Comparison of ENCODE assay signal across 15 mouse cellular contexts in the genomic region with DNA sequence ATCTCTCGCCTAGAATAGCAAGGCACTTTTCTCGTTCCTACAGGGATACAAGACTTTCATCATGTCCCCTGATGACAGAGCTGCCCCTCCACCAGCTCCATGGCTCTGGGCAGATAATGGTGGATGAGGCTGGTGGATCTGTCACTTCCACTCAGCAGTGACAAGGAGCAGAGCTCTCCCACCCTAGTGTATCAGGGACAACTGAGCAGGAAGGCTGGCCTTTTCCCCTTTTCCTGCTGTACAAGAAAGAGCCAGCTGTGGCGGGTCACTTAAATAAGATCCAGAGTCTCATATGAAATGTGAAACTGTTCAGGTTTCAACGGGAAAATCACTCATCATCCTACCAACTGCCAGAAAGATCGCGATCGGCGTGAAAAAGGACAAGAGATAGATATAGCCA. TPM values are rescaled to one million over a fixed set of nuclear protein-coding genes. Genes with fewer than 3 reads are reported as not detected.
DNase-seq lines count a peak whose midpoint lies in the region; ATAC-seq and TF ChIP-seq lines count a peak whose summit lies in the region.
"Had no signal": no experiment of that assay in that cellular context is flagged by ENCODE, and none has a peak within 500 bp of the region (broad histone marks: within the 10 kb centered on the region; RNA-seq: fewer than 3 reads in every experiment).

No protein-coding gene starts in this region.

- no peak overlapping the region for H3K4me3 ChIP-seq in heart, embryonic 16.5 days (ENCODE audit: low read length)
- H3K4me3 ChIP-seq in limb, embryonic 15.5 days: no peak overlapping the region
- H3K4me3 ChIP-seq: midbrain, embryonic 12.5 days had no signal

- no peak overlapping the region for H3K9ac ChIP-seq in heart, embryonic 16.5 days (ENCODE audit: low read length)
- H3K9ac ChIP-seq in limb, embryonic 15.5 days: no peak overlapping the region
- H3K9ac ChIP-seq: liver, embryonic 14.5 days; midbrain, embryonic 12.5 days had no signal

- DNase-seq in heart, adult 8-10 months (ENCODE audit: low spot score): no peak
- peak; percentile 86 for DNase-seq in MN1 (ENCODE audit: low spot score)
- peak; percentile 6 for DNase-seq in brain, embryonic 14.5 days (ENCODE audit: low read depth)
- no peak for DNase-seq in thymus, postnatal 14 days
- DNase-seq: cerebellum, adult 11-12 months; right cerebral cortex, postnatal 25 days; thymus, postnatal 25 days had no signal

- no peak for ATAC-seq in heart, embryonic 16.5 days (replicated peaks; ENCODE audit: extremely low read depth, insufficient read depth, low FRiP score)
- ATAC-seq in limb, embryonic 15.5 days (ENCODE audit: insufficient number of reproducible peaks, low FRiP score, low TSS enrichment, low read depth): no peak
- ATAC-seq in frontal cortex, adult (ENCODE audit: low TSS enrichment): no peak
- ATAC-seq: inflammation-experienced regulatory T-cells, adult 6 months had no signal

- peaks cover 5% of the 10 kb centered on the region; the same call in 1 of the 2 replicates for H3K27me3 ChIP-seq in heart, embryonic 16.5 days (ENCODE audit: control insufficient read depth, insufficient read depth, low read length)
- no peaks in the 10 kb centered on the region for H3K27me3 ChIP-seq in limb, embryonic 15.5 days

- H3K27ac ChIP-seq in heart, embryonic 16.5 days (ENCODE audit: low read length): no peak overlapping the region
- 0 out of 2 replicates have a peak overlapping the region, but pooled peaks have one; percentile 2 for H3K27ac ChIP-seq in limb, embryonic 15.5 days
- H3K27ac ChIP-seq: liver, embryonic 14.5 days; midbrain, embryonic 12.5 days had no signal

- no peaks in the 10 kb centered on the region for H3K9me3 ChIP-seq in heart, embryonic 16.5 days (replicated peaks; ENCODE audit: control insufficient read depth, low read length)
- no peaks in the 10 kb centered on the region for H3K9me3 ChIP-seq in limb, embryonic 15.5 days
- H3K9me3 ChIP-seq: midbrain, embryonic 12.5 days had no signal

- no peak for TF ChIP-seq CTCF in brain, embryonic 14.5 days (IDR thresholded peaks at IDR 0.05; ENCODE audit: borderline replicate concordance, extremely low read depth, insufficient read depth, insufficient read length)

- no peak for TF ChIP-seq POLR2A in brain, embryonic 14.5 days (IDR thresholded peaks at IDR 0.05; ENCODE audit: borderline replicate concordance, extremely low read depth, insufficient read depth, insufficient read length, poor library complexity, severe bottlenecking)

- WGBS in heart, embryonic 16.5 days: 32% methylated on average over 8 of the region's 8 CpGs
- 55% methylated on average over 8 of the region's 8 CpGs for WGBS in limb, embryonic 15.5 days

- peaks cover 15% of the 10 kb centered on the region for H3K4me1 ChIP-seq in heart, embryonic 16.5 days (ENCODE audit: control insufficient read depth, insufficient read depth, low read length)
- H3K4me1 ChIP-seq in limb, embryonic 15.5 days: peaks cover 8% of the 10 kb centered on the region
- H3K4me1 ChIP-seq: midbrain, embryonic 12.5 days had no signal

- H3K36me3 ChIP-seq in heart, embryonic 16.5 days (ENCODE audit: control insufficient read depth, insufficient read depth): no peaks in the 10 kb centered on the region
- no peaks in the 10 kb centered on the region for H3K36me3 ChIP-seq in limb, embryonic 15.5 days
- H3K36me3 ChIP-seq: midbrain, embryonic 12.5 days had no signal

- peak overlapping the region; percentile 17 for H3K4me2 ChIP-seq in heart, embryonic 16.5 days (ENCODE audit: low read depth, low read length)
- no peak overlapping the region for H3K4me2 ChIP-seq in limb, embryonic 15.5 days
- H3K4me2 ChIP-seq: midbrain, embryonic 12.5 days had no signal

RNA-seq across cellular contexts. Expression of gene Fbln1, which starts 32.3 kb away (rescaled TPM):
- polyA plus RNA-seq in heart, embryonic 16.5 days (2015; fragmentation: Nextera tagmentation; extraction: Ambion mirVana): 109 and 124 TPM in 2 replicates
- total RNA-seq in heart, adult 8-10 months (2022): 10 to 100 TPM; 52.9 to 86.6 (median 70.1) TPM
- 52.7 and 59.3 TPM in 2 replicates for polyA plus RNA-seq in brain, embryonic 14.5 days (2012; rRNA removed)
- 258 and 267 TPM in 2 replicates for polyA plus RNA-seq in limb, embryonic 15.5 days (2015; fragmentation: Nextera tagmentation; extraction: Ambion mirVana)
- polyA plus RNA-seq: inflammation-experienced regulatory T-cells, adult 6 months had no signal

RNA-seq across cellular contexts. Expression of gene Ribc2, which starts 41.5 kb away (rescaled TPM):
- polyA plus RNA-seq in heart, embryonic 16.5 days (2015; fragmentation: Nextera tagmentation; extraction: Ambion mirVana): 0.20 and 0.29 TPM in 2 replicates
- not detected for total RNA-seq in heart, adult 8-10 months (2022)
- 0.47 and 0.59 TPM in 2 replicates for polyA plus RNA-seq in brain, embryonic 14.5 days (2012; rRNA removed)
- 0.36 and 0.42 TPM in 2 replicates for polyA plus RNA-seq in limb, embryonic 15.5 days (2015; fragmentation: Nextera tagmentation; extraction: Ambion mirVana)
- total RNA-seq: common myeloid progenitor, adult 5-6 weeks; hematopoietic stem cell, adult 5-6 weeks had no signal
- polyA plus RNA-seq: inflammation-experienced regulatory T-cells, adult 6 months; liver, embryonic 14.5 days had no signal

RNA-seq across cellular contexts. Expression of gene Smc1b, which starts 41.7 kb away (rescaled TPM):
- 0.07 and 0.08 TPM in 2 replicates for polyA plus RNA-seq in heart, embryonic 16.5 days (2015; fragmentation: Nextera tagmentation; extraction: Ambion mirVana)
- total RNA-seq in heart, adult 8-10 months (2022): not detected
- 0.04 and 0.14 TPM in 2 replicates for polyA plus RNA-seq in brain, embryonic 14.5 days (2012; rRNA removed)
- 0.17 and 0.22 TPM in 2 replicates for polyA plus RNA-seq in limb, embryonic 15.5 days (2015; fragmentation: Nextera tagmentation; extraction: Ambion mirVana)

Comparison
In these comparisons a context has a peak if more than half of its experiments do, and no peak if none do; other contexts are left out.
1. DNase-seq: peak in MN1 (single experiment) and brain, embryonic 14.5 days (single experiment); none in heart, adult 8-10 months (single experiment) and thymus, postnatal 14 days (single experiment).